Mouse (Mus musculus): ENCODE measurements around the gene Prpf40b. TPM values are rescaled to one million over a fixed set of nuclear protein-coding genes. Genes with fewer than 3 reads are reported as not detected.

Prpf40b gene
- polyA plus RNA-seq, 1 experiment from 2014 or later, result 37.4 TPM

DNA sequence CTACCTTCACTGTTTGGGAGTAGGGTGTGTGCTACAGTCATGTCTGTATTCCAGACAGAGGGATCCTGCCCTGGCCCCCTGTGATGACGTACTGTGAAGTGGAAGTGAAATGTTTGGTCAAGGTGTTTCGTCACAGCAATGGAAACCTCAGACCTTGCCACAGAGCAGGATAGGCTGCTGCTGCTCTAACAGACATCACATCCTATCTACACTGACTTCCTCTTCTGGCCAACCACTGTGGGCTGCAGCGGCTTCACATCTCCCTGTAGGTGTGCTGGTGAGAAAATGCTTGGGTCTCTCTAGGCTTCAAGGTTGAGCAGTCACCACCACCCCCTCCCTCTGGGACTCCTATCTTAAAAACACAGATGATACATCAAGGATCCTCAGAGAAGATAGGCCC is 46.2 kb downstream of the Prpf40b start:
- Histone ChIP-seq H3K9ac (ENCODE audit: low read depth, low read length) (0 out of 2 replicates have a peak overlapping the region, but pooled peaks have one; percentile 17), H3K27ac (ENCODE audit: low read depth, low read length) (no peak overlapping the region), H3K9me3 (replicated peaks; ENCODE audit: control insufficient read depth, low read length) (no peaks in the 10 kb centered on the region), H3K27me3 (ENCODE audit: control insufficient read depth, insufficient read depth, low read length) (no peaks in the 10 kb centered on the region), H3K4me3 (ENCODE audit: low read depth, low read length) (no peak overlapping the region), H3K4me2 (no peak overlapping the region), H3K36me3 (ENCODE audit: control insufficient read depth, insufficient read depth, low read length) (no peaks in the 10 kb centered on the region), H3K4me1 (ENCODE audit: control insufficient read depth, insufficient read depth, low read length) (peaks cover 78% of the 10 kb centered on the region)
- no peak for ATAC-seq (replicated peaks; ENCODE audit: insufficient number of reproducible peaks, low FRiP score, low TSS enrichment)
- 71% methylated on average over 3 of the region's 3 CpGs for WGBS (ENCODE audit: insufficient replicate concordance)

- Histone ChIP-seq H3K27me3 (ENCODE audit: control insufficient read depth, insufficient read depth, low read length) (no peaks in the 10 kb centered on the region), H3K36me3 (ENCODE audit: control insufficient read depth, insufficient read depth, low read length) (no peaks in the 10 kb centered on the region), H3K27ac (ENCODE audit: low read depth, low read length) (peak overlapping the region; percentile 70), H3K4me1 (ENCODE audit: control insufficient read depth, insufficient read depth, low read length) (peaks cover 65% of the 10 kb centered on the region), H3K9ac (ENCODE audit: low read depth, low read length) (no peak overlapping the region), H3K4me3 (ENCODE audit: low read depth, low read length) (no peak overlapping the region), H3K9me3 (replicated peaks; ENCODE audit: control insufficient read depth, low read length) (no peaks in the 10 kb centered on the region), H3K4me2 (no peak overlapping the region)
- 42% methylated on average over 9 of the region's 9 CpGs for WGBS (ENCODE audit: insufficient replicate concordance)
- ATAC-seq (replicated peaks; ENCODE audit: insufficient number of reproducible peaks, low FRiP score, low TSS enrichment), result no peak
Measured at GRCm38 (mm10) chr15:99342194-99342981, 47.5 kb downstream of the Prpf40b start.

GRCm38 (mm10) chr15:99343414-99344147 is 48.7 kb downstream of the Prpf40b start:
- peak overlapping the region; percentile 70 for H3K27ac ChIP-seq (ENCODE audit: low read depth, low read length)
- no peaks in the 10 kb centered on the region for H3K27me3 ChIP-seq (ENCODE audit: control insufficient read depth, insufficient read depth, low read length)
- H3K4me2 ChIP-seq, result peak overlapping the region; percentile 42
- H3K4me3 ChIP-seq (ENCODE audit: low read depth, low read length), result no peak overlapping the region
- H3K36me3 ChIP-seq (ENCODE audit: control insufficient read depth, insufficient read depth, low read length), result no peaks in the 10 kb centered on the region
- peak; percentile 60; the same call in 1 of the 2 replicates for ATAC-seq (replicated peaks; ENCODE audit: insufficient number of reproducible peaks, low FRiP score, low TSS enrichment)
- WGBS (ENCODE audit: insufficient replicate concordance), result 25% methylated on average over 5 of the region's 5 CpGs
- H3K9ac ChIP-seq (ENCODE audit: low read depth, low read length), result peak overlapping the region; percentile 12; the same call in 1 of the 2 replicates
- H3K4me1 ChIP-seq (ENCODE audit: control insufficient read depth, insufficient read depth, low read length), result peaks cover 63% of the 10 kb centered on the region
- no peaks in the 10 kb centered on the region for H3K9me3 ChIP-seq (replicated peaks; ENCODE audit: control insufficient read depth, low read length)

DNA sequence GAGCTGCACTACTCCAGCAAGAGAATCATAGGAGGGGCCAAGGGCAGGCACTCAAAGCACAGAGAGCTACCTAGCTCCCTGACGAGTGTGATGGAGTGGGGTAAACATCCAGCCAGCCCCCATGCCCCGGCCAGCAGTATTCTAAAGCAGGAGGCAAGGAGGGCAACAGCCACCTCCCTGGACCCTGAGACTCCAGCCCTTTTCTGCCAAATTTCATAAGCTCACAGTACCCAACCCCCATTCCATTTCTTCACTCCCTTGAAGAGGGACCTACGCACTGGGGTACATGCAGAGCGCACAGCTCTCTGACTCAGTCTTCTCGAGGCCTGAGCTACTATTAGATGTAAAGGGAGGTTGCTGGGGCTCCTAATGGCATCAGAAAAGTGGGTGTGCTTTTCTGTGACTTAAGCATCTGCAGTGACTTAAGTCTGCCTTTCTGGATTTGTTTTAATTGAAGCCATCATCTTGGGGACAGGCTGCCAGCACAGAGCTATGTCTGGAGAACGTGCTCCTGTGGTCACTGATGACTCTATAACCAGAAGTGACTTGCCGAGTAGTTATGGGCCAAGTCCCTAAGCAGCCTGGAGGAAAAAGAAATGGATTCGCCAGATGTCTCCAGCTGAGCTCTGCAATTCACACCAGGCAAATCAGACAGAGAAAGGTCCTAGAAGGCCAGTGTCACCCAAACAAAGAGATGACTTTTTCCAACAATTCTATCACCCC is 49.4 kb downstream of the Prpf40b start:
- no peak overlapping the region for H3K4me3 ChIP-seq (ENCODE audit: low read depth, low read length)
- H3K4me2 ChIP-seq, result peak overlapping the region; percentile 42
- H3K27me3 ChIP-seq (ENCODE audit: control insufficient read depth, insufficient read depth, low read length), result no peaks in the 10 kb centered on the region
- WGBS (ENCODE audit: insufficient replicate concordance), result 57% methylated on average over 8 of the region's 8 CpGs
- no peak overlapping the region for H3K9ac ChIP-seq (ENCODE audit: low read depth, low read length)
- H3K36me3 ChIP-seq (ENCODE audit: control insufficient read depth, insufficient read depth, low read length), result no peaks in the 10 kb centered on the region
- no peaks in the 10 kb centered on the region for H3K9me3 ChIP-seq (replicated peaks; ENCODE audit: control insufficient read depth, low read length)
- peaks cover 58% of the 10 kb centered on the region for H3K4me1 ChIP-seq (ENCODE audit: control insufficient read depth, insufficient read depth, low read length)
- ATAC-seq (replicated peaks; ENCODE audit: insufficient number of reproducible peaks, low FRiP score, low TSS enrichment), result no peak
- peak overlapping the region; percentile 70 for H3K27ac ChIP-seq (ENCODE audit: low read depth, low read length)

DNA sequence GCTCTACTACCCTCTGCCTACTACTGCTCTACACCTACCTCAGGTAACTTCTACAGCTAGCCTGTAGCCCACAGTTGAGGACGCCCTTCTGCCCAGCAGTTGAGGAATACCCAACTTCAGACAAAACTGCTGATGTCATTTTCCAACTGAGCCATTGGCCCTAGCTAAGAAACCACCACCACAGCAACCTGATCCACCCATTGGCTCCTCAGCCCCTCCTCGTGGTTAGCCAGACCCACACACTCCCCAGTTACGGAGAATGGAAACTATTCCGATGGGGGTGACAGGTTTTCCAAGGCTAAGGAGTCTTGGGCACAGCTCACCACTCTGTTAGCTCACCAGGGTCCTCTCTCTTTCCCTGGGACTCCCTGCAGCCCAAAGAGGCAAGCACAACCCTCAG is 50.1 kb downstream of the Prpf40b start:
- H3K9me3 ChIP-seq (replicated peaks; ENCODE audit: control insufficient read depth, low read length), result no peaks in the 10 kb centered on the region
- H3K4me3 ChIP-seq (ENCODE audit: low read depth, low read length), result no peak overlapping the region
- peaks cover 54% of the 10 kb centered on the region for H3K4me1 ChIP-seq (ENCODE audit: control insufficient read depth, insufficient read depth, low read length)
- peak overlapping the region; percentile 70; the same call in 1 of the 2 replicates for H3K27ac ChIP-seq (ENCODE audit: low read depth, low read length)
- H3K9ac ChIP-seq (ENCODE audit: low read depth, low read length), result no peak overlapping the region
- H3K27me3 ChIP-seq (ENCODE audit: control insufficient read depth, insufficient read depth, low read length), result no peaks in the 10 kb centered on the region
- H3K4me2 ChIP-seq, result no peak overlapping the region
- 60% methylated on average over 4 of the region's 4 CpGs for WGBS (ENCODE audit: insufficient replicate concordance)
- no peaks in the 10 kb centered on the region for H3K36me3 ChIP-seq (ENCODE audit: control insufficient read depth, insufficient read depth, low read length)
- ATAC-seq (replicated peaks; ENCODE audit: insufficient number of reproducible peaks, low FRiP score, low TSS enrichment), result no peak

GRCm38 (mm10) chr15:99351610-99352009 is 56.7 kb downstream of the Prpf40b start:
- Histone ChIP-seq H3K9me3 (replicated peaks; ENCODE audit: control insufficient read depth, low read length) (no peaks in the 10 kb centered on the region), H3K4me2 (no peak overlapping the region; the same call in 1 of the 2 replicates), H3K9ac (ENCODE audit: low read depth, low read length) (no peak overlapping the region), H3K4me3 (ENCODE audit: low read depth, low read length) (no peak overlapping the region), H3K4me1 (ENCODE audit: control insufficient read depth, insufficient read depth, low read length) (peaks cover 28% of the 10 kb centered on the region), H3K27ac (ENCODE audit: low read depth, low read length) (no peak overlapping the region), H3K36me3 (ENCODE audit: control insufficient read depth, insufficient read depth, low read length) (no peaks in the 10 kb centered on the region), H3K27me3 (ENCODE audit: control insufficient read depth, insufficient read depth, low read length) (no peaks in the 10 kb centered on the region)
- WGBS (ENCODE audit: insufficient replicate concordance), result 61% methylated on average over 6 of the region's 6 CpGs
- no peak for ATAC-seq (replicated peaks; ENCODE audit: insufficient number of reproducible peaks, low FRiP score, low TSS enrichment)

DNA sequence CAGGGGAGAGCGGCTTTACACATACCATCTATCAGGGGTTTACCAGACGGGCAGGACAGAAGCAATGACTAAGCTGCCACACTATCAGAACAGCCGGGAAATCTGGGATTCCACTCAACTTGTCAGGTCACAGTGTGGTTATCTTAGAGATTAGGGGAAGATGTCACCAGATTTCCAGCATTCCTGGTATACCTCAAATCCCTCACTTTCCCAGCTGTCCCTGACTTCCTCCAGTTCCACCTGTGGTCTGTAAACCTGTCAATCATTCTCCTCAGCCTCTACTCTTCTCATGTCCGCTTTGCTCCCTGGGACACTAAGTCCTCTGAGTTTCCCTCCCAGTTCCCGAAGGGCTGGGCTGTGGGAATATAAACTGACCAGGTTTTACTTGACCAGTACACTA is 57.4 kb downstream of the Prpf40b start:
- Histone ChIP-seq H3K4me2 (no peak overlapping the region), H3K4me1 (ENCODE audit: control insufficient read depth, insufficient read depth, low read length) (peaks cover 35% of the 10 kb centered on the region), H3K27ac (ENCODE audit: low read depth, low read length) (no peak overlapping the region), H3K27me3 (ENCODE audit: control insufficient read depth, insufficient read depth, low read length) (no peaks in the 10 kb centered on the region), H3K9me3 (replicated peaks; ENCODE audit: control insufficient read depth, low read length) (no peaks in the 10 kb centered on the region), H3K36me3 (ENCODE audit: control insufficient read depth, insufficient read depth, low read length) (no peaks in the 10 kb centered on the region), H3K9ac (ENCODE audit: low read depth, low read length) (no peak overlapping the region), H3K4me3 (ENCODE audit: low read depth, low read length) (no peak overlapping the region)
- 22% methylated on average over 5 of the region's 5 CpGs for WGBS (ENCODE audit: insufficient replicate concordance)
- no peak for ATAC-seq (replicated peaks; ENCODE audit: insufficient number of reproducible peaks, low FRiP score, low TSS enrichment)

DNA sequence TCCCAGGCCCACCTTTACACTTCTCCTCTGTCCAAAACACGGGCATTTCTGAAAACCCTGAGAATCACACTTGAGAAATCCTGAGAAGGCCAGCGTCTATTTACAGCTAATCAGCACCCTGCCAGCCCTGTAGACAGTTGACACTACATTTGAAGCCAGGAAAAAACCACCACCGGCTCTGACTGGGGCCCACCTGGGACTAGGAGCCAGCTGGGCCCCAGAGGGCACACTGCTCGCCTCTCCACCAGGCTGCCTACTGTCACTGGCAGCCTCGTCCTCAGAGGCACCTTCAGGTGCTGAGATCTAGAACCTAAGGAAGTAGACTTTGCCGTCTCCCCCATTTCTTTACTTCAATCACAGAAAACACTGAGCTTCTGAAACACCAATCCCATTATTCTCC is 60.8 kb downstream of the Prpf40b start:
- no peak overlapping the region for H3K27ac ChIP-seq (ENCODE audit: low read depth, low read length)
- 42% methylated on average over 6 of the region's 6 CpGs for WGBS (ENCODE audit: insufficient replicate concordance)
- no peak overlapping the region for H3K9ac ChIP-seq (ENCODE audit: low read depth, low read length)
- ATAC-seq (replicated peaks; ENCODE audit: insufficient number of reproducible peaks, low FRiP score, low TSS enrichment), result no peak
- no peak overlapping the region for H3K4me3 ChIP-seq (ENCODE audit: low read depth, low read length)
- H3K4me2 ChIP-seq, result no peak overlapping the region
- H3K36me3 ChIP-seq (ENCODE audit: control insufficient read depth, insufficient read depth, low read length), result no peaks in the 10 kb centered on the region
- no peaks in the 10 kb centered on the region for H3K9me3 ChIP-seq (replicated peaks; ENCODE audit: control insufficient read depth, low read length)
- no peaks in the 10 kb centered on the region for H3K27me3 ChIP-seq (ENCODE audit: control insufficient read depth, insufficient read depth, low read length)
- peaks cover 34% of the 10 kb centered on the region for H3K4me1 ChIP-seq (ENCODE audit: control insufficient read depth, insufficient read depth, low read length)

All from heart, embryonic 11.5 days (tissue).